Mouse (Mus musculus) monocyte, adult 59 days (primary cell): Measurements from ENCODE around the gene Nr1h2. TPM values are rescaled to one million over a fixed set of nuclear protein-coding genes. Genes with fewer than 3 reads are reported as not detected.

ENCODE experiments used
- total RNA-seq, 2 experiments: library from RNA; stranded (reverse); gene quantifications; one replicate each; pipeline ENCODE4 v1.2.4; 2023

The Nr1h2 gene
- total RNA-seq = 100 to 1,000 TPM; 256 TPM

GRCm38 (mm10) chr7:44553826-44554225 is at the start of gene Nr1h2:
Gene Nr1h2 (minus strand): TSS chr7:44553951.

GRCm38 (mm10) chr7:44590402-44591347 is 36.9 kb upstream of the Nr1h2 start, which contains the start of gene Kcnc3:
Gene Kcnc3 (plus strand): TSS chr7:44590664.

GRCm38 (mm10) chr7:44572213-44572701 is 18.5 kb upstream of the Nr1h2 start, which contains the start of gene Napsa:
Gene Napsa (plus strand): TSS chr7:44572380.

GRCm38 (mm10) chr7:44548497-44549087 is 5.2 kb downstream of the Nr1h2 start, which contains the start of gene Pold1:
Gene Pold1 (minus strand): TSS chr7:44548849.

GRCm38 (mm10) chr7:44531946-44532732 is 21.6 kb downstream of the Nr1h2 start, which contains the start of gene Spib:
Gene Spib (minus strand): TSS chr7:44532071.

DNA sequence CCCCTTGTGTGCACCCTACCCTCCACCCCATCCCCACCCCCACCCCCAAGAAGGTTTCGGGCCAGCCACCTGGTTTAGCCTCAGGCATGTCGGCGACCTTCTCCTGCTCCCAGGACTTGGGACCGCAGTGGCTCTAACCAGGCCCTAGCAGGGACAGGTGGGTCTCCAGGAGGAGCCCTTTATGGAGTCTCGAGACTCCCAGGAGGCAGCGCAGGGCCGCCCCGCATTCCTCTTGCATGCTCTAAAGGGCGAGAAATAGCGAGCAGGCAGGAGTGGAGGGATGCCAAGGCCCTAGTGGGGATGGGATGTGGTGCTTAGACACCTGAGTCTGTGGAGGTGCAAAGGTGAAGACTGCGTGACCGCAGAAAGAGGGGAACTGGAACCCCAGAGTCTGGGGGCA is 29.2 kb downstream of the Nr1h2 start, which contains the start of gene Mybpc2:
Mybpc2 (minus strand) TSS at position 155 of the 400 bp plus-strand sequence.

Other genes with a start within 250 kb of the Nr1h2 start
- under 1 TPM; 0.31 to 0.33 TPM for gene Clec11a, start 247.0 kb downstream of the Nr1h2 start, total RNA-seq
- 1 to 10 TPM; 1.1 to 1.2 TPM for gene Shank1, start 243.7 kb downstream of the Nr1h2 start, total RNA-seq
- 1 to 10 TPM in 1 of 2 experiments, under 1 TPM in 1; 0.89 to 1.4 TPM for gene Syt3, start 169.8 kb downstream of the Nr1h2 start, total RNA-seq
- gene 1700008O03Rik, start 168.1 kb downstream of the Nr1h2 start, total RNA-seq = 1 to 10 TPM; 1.0 to 1.2 TPM
- gene Lrrc4b, start 124.9 kb downstream of the Nr1h2 start, total RNA-seq = not detected
- not detected for gene Aspdh, start 88.6 kb downstream of the Nr1h2 start, total RNA-seq
- gene Josd2, start 86.0 kb downstream of the Nr1h2 start, total RNA-seq = 10 to 100 TPM; 44.5 to 50.4 TPM
- 10 to 100 TPM; 58.9 to 60.9 TPM for gene Emc10, start 57.4 kb downstream of the Nr1h2 start, total RNA-seq
- 1 to 10 TPM; 2.8 to 3.8 TPM for gene Fam71e1, start 57.4 kb downstream of the Nr1h2 start, total RNA-seq
- gene Mybpc2, start 29.3 kb downstream of the Nr1h2 start, total RNA-seq = under 1 TPM; 0.13 to 0.27 TPM
- gene Spib, start 21.9 kb downstream of the Nr1h2 start, total RNA-seq = 1 to 10 TPM; 5.7 to 9.4 TPM
- gene Pold1, start 5.1 kb downstream of the Nr1h2 start, total RNA-seq = 10 to 100 TPM; 14.4 to 18.7 TPM
- 100 to 1,000 TPM; 353 to 405 TPM for gene Napsa, start 18.4 kb upstream of the Nr1h2 start, total RNA-seq
- 1 to 10 TPM; 1.7 to 3.4 TPM for gene Kcnc3, start 36.7 kb upstream of the Nr1h2 start, total RNA-seq
- gene Myh14, start 116.9 kb upstream of the Nr1h2 start, total RNA-seq = 1 to 10 TPM in 1 of 2 experiments, under 1 TPM in 1; 0.15 to 1.3 TPM
- gene Izumo2, start 154.8 kb upstream of the Nr1h2 start, total RNA-seq = not detected
- gene Vrk3, start 194.5 kb upstream of the Nr1h2 start, total RNA-seq = 10 to 100 TPM; 57.7 to 61.2 TPM
- 1 to 10 TPM in 1 of 2 experiments, under 1 TPM in 1; 0.33 to 1.1 TPM for gene Zfp473, start 197.1 kb upstream of the Nr1h2 start, total RNA-seq